Mouse (Mus musculus) bone marrow, adult 2 months (tissue): ENCODE data around the gene Tesk1.

Experiments
- CTCF ChIP-seq: fragments of 200-500 bp; IDR thresholded peaks from 2 replicates; pipeline ENCODE4 v1.5.1; 2011; ENCODE audit warnings: low read length, control low read depth; ENCODE audit not compliant: control insufficient read depth, insufficient read depth
- POLR2A ChIP-seq: fragments of 200-500 bp; IDR thresholded peaks from 2 replicates; pipeline ENCODE4 v1.6.1; 2011; ENCODE audit warnings: low read depth, mild to moderate bottlenecking, control low read depth, low read length, borderline replicate concordance; ENCODE audit not compliant: control insufficient read depth

GRCm38 (mm10) chr4:43456470-43456869, 14.7 kb downstream of the Tesk1 start:
- no peak for TF ChIP-seq POLR2A
- no peak for TF ChIP-seq CTCF
